Mouse (Mus musculus) common myeloid progenitor, adult 5-6 weeks (primary cell): ENCODE data around the gene Ada. TPM values are rescaled to one million over a fixed set of nuclear protein-coding genes. Genes with fewer than 3 reads are reported as not detected.

Experiments
- ATAC-seq: replicated peaks from 2 replicates; pipeline ENCODE4 v1.8.0; 2016; ENCODE audit warnings: low read depth, mild to moderate bottlenecking, moderate TSS enrichment, inconsistent platforms; ENCODE audit not compliant: poor library complexity, severe bottlenecking
- total RNA-seq: library from RNA; stranded (forward); fragments of 200-1000, 187-1606 nt; gene quantifications from 2 replicates; pipeline ENCODE4 v1.2.3, GENCODE M21; 2017

Ada gene
- total RNA-seq, 1 experiment from 2014 or later = 16.9 TPM

- ATAC-seq = peak; percentile 86
Measured at GRCm38 (mm10) chr2:163735980-163736379, 14.1 kb downstream of the Ada start.

GRCm38 (mm10) chr2:163735163-163735562 is 14.9 kb downstream of the Ada start:
- no peak for ATAC-seq

GRCm38 (mm10) chr2:163732021-163732420 is 18.0 kb downstream of the Ada start:
- no peak for ATAC-seq

GRCm38 (mm10) chr2:163728300-163728699 is 21.7 kb downstream of the Ada start:
- no peak for ATAC-seq

- ATAC-seq = no peak
Measured at GRCm38 (mm10) chr2:163726766-163727393, 23.2 kb downstream of the Ada start.

- no peak for ATAC-seq
Measured at GRCm38 (mm10) chr2:163722550-163722949, 27.5 kb downstream of the Ada start.

GRCm38 (mm10) chr2:163719616-163720015 is 30.4 kb downstream of the Ada start:
- no peak for ATAC-seq

- peak; percentile 92 for ATAC-seq
Measured at GRCm38 (mm10) chr2:163718951-163719603, 31.0 kb downstream of the Ada start.

GRCm38 (mm10) chr2:163718526-163718925 is 31.5 kb downstream of the Ada start:
- ATAC-seq = no peak

- no peak for ATAC-seq
Measured at GRCm38 (mm10) chr2:163716853-163717252, 33.2 kb downstream of the Ada start.

GRCm38 (mm10) chr2:163716448-163716847 is 33.6 kb downstream of the Ada start:
- 0 out of 2 replicates have a peak, but pooled peaks have one; percentile 31 for ATAC-seq

GRCm38 (mm10) chr2:163713340-163713739 is 36.7 kb downstream of the Ada start:
- no peak for ATAC-seq

GRCm38 (mm10) chr2:163712874-163713273 is 37.2 kb downstream of the Ada start:
- ATAC-seq = peak; percentile 4; the same call in 1 of the 2 replicates

GRCm38 (mm10) chr2:163712473-163712872 is 37.6 kb downstream of the Ada start:
- ATAC-seq = peak; percentile 33

GRCm38 (mm10) chr2:163711368-163711868 is 38.6 kb downstream of the Ada start:
- no peak for ATAC-seq

GRCm38 (mm10) chr2:163710606-163711159 is 39.4 kb downstream of the Ada start:
- peak; percentile 39 for ATAC-seq

- peak; percentile 16; the same call in 1 of the 2 replicates for ATAC-seq
Measured at GRCm38 (mm10) chr2:163710000-163710399, 40.0 kb downstream of the Ada start.

- no peak for ATAC-seq
Measured at GRCm38 (mm10) chr2:163708763-163709250, 41.2 kb downstream of the Ada start.

GRCm38 (mm10) chr2:163708321-163708720 is 41.7 kb downstream of the Ada start:
- ATAC-seq = no peak

GRCm38 (mm10) chr2:163703599-163704260 is 46.3 kb downstream of the Ada start:
- no peak for ATAC-seq
